Mouse (Mus musculus) kidney, postnatal 0 days (tissue): ENCODE results near the gene Topors. TPM values are rescaled to one million over a fixed set of nuclear protein-coding genes. Genes with fewer than 3 reads are reported as not detected.

Source experiments
- ATAC-seq: fragments of 200-750 bp; cut with Nextera tagmentation; replicated peaks from 2 replicates; pipeline ENCODE4 v1.8.0; 2017; ENCODE audit warnings: low read depth, moderate number of reproducible peaks, moderate TSS enrichment, moderate library complexity; ENCODE audit not compliant: low FRiP score
- DNase-seq: peaks from one replicate; pipeline ENCODE4 v3.0.0-alpha.2; 2016; ENCODE audit warnings: low spot score
- H3K27ac ChIP-seq: fragments of 300-500 bp; sonication (generic); 2 replicates; pipeline ENCODE4 v1.5.1; 2014; ENCODE audit warnings: mild to moderate bottlenecking
- H3K27me3 ChIP-seq: fragments of 300-500 bp; sonication (generic); 2 replicates; pipeline ENCODE4 v1.6.1; 2014; ENCODE audit warnings: low read length, mixed read lengths; ENCODE audit not compliant: insufficient read depth
- H3K36me3 ChIP-seq: fragments of 300-500 bp; sonication (generic); 2 replicates; pipeline ENCODE4 v1.6.1; 2014; ENCODE audit warnings: low read length, mixed read lengths; ENCODE audit not compliant: insufficient read depth
- H3K4me1 ChIP-seq: fragments of 300-500 bp; sonication (generic); replicated peaks from 2 replicates; pipeline ENCODE4 v1.6.1; 2014; ENCODE audit warnings: antibody characterized with exemption, low read length, mixed read lengths; ENCODE audit not compliant: insufficient read depth
- H3K4me2 ChIP-seq: fragments of 300-500 bp; sonication (generic); 2 replicates; pipeline ENCODE4 v1.6.1; 2014; ENCODE audit warnings: mild to moderate bottlenecking, low read length, moderate library complexity, mixed read lengths
- H3K4me3 ChIP-seq: fragments of 300-500 bp; sonication (generic); replicated peaks from 2 replicates; pipeline ENCODE4 v1.5.1; 2014; ENCODE audit warnings: low read depth, low read length
- H3K9ac ChIP-seq: fragments of 300-500 bp; sonication (generic); 2 replicates; pipeline ENCODE4 v1.6.1; 2014; ENCODE audit warnings: low read depth, low read length
- H3K9me3 ChIP-seq: fragments of 300-500 bp; sonication (generic); replicated peaks from 2 replicates; pipeline ENCODE4 v1.6.1; 2016; ENCODE audit warnings: low read length, inconsistent platforms, mixed read lengths
- CTCF ChIP-seq: IDR thresholded peaks from 2 replicates; pipeline ENCODE4 v1.5.1; 2016; ENCODE audit warnings: antibody characterized with exemption, low read depth, mild to moderate bottlenecking, moderate library complexity
- WGBS: fragments of 180-500 bp; shearing (Covaris S2); extraction: QIAGEN DNeasy Blood & Tissue Kit; methylation state at CpG from one replicate; pipeline ENCODE4 v1.1.7; 2014; 5-methylcytosine and 5-hydroxymethylcytosine counted together
- polyA plus RNA-seq: library from polyadenylated mRNA; unstranded; fragments of >200 nt; fragmentation: Nextera tagmentation; extraction: Ambion mirVana; gene quantifications from 2 replicates; pipeline ENCODE4 v1.2.1, GENCODE M21; 2015

Topors gene
- polyA plus RNA-seq, 1 experiment from 2014 or later, result 30.8 TPM

DNA sequence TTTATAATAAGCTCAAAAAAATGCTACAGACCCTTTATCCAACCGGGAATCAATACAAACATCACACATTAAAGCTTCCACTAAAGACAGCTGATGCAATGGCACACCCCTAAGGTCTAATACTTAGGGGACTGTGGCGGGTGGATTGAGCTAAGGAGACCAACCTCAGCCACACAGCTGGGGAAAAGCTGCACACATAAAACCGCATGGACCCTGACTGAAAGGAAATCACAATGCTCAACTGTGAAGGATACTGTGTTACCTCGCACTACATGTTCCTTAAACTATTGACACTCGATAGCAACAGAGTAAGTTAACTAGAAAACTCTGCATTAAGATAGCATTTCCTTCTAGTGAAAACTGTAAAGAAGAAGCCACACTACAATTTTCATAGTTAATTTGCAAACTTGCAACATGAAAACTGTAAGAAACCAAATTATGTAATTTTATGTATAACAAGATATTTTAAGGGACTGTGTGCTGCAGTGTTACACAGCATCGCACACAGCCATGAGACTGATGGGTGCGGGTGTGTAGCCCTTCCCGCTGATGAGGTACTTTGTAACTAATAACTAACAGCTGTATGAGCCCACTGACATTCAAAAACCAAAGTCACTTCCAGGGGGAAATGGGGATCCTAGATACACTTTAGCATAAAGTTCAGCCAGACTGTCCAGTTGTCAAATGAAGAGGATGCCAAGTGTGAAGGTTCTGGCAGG is 15.1 kb downstream of the Topors start:
- H3K4me2 ChIP-seq, result no peak overlapping the region
- DNase-seq (no peak), ATAC-seq (no peak)

DNA sequence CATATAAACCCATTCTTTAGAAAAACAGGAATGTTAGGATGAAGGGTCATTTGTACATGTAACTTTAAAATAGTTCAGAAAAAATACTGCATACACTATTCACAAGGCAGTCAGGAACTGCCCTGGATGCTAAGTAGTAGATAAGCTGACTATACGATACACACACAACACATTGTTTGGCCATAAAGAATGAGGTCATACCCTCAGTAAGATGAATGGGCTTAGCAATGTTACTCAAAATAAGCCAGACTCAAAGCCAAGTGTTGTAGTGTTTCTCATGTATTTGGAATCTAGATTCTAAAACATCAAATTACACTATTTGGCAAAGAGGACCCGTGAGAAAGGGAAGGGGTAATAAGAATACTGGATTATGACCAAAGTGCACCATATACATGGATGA is 15.9 kb downstream of the Topors start:
- H3K9ac ChIP-seq, result no peak overlapping the region
- 64% methylated on average over 2 of the region's 2 CpGs for WGBS
- no peaks in the 10 kb centered on the region for H3K9me3 ChIP-seq
- H3K4me3 ChIP-seq, result no peak overlapping the region
- no peaks in the 10 kb centered on the region for H3K27me3 ChIP-seq
- no peak overlapping the region for H3K4me2 ChIP-seq
- DNase-seq (no peak), ATAC-seq (no peak)
- no peaks in the 10 kb centered on the region for H3K36me3 ChIP-seq
- H3K4me1 ChIP-seq, result no peaks in the 10 kb centered on the region
- H3K27ac ChIP-seq, result no peak overlapping the region
- TF ChIP-seq CTCF, result no peak

More for the DNA sequence above, 15.1 kb downstream of the Topors start:
- WGBS, result 84% methylated on average over 8 of the region's 8 CpGs
- Histone ChIP-seq H3K9me3 (no peaks in the 10 kb centered on the region), H3K27ac (no peak overlapping the region), H3K4me3 (no peak overlapping the region), H3K4me1 (no peaks in the 10 kb centered on the region), H3K27me3 (no peaks in the 10 kb centered on the region), H3K9ac (no peak overlapping the region), H3K36me3 (peaks cover 5% of the 10 kb centered on the region; the same call in 1 of the 2 replicates)
- no peak for TF ChIP-seq CTCF

DNA sequence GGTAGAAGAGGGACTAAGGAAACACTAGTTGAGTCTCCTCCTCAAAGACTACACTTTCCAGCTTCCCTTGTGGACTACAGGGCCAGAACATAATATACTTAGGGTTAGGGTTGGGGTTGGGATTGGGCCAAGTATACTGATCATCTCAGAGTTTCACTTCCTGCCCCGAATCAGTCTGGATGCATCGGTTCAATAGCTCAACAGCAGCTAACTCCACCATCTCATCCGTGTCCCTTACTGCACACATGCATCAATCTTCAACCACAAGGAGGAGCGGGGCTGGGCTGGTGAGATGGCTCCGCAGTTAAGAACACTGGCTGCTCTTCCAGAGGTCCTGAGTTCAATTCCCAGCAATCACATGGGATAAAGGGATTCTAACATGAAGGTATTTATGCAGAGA is 18.7 kb downstream of the Topors start:
- Histone ChIP-seq H3K36me3 (no peaks in the 10 kb centered on the region), H3K9me3 (no peaks in the 10 kb centered on the region), H3K4me2 (no peak overlapping the region), H3K27ac (no peak overlapping the region), H3K4me3 (no peak overlapping the region), H3K4me1 (no peaks in the 10 kb centered on the region), H3K27me3 (no peaks in the 10 kb centered on the region), H3K9ac (no peak overlapping the region)
- 90% methylated on average over 5 of the region's 5 CpGs for WGBS
- DNase-seq, result no peak
- no peak for ATAC-seq
- TF ChIP-seq CTCF, result no peak

DNA sequence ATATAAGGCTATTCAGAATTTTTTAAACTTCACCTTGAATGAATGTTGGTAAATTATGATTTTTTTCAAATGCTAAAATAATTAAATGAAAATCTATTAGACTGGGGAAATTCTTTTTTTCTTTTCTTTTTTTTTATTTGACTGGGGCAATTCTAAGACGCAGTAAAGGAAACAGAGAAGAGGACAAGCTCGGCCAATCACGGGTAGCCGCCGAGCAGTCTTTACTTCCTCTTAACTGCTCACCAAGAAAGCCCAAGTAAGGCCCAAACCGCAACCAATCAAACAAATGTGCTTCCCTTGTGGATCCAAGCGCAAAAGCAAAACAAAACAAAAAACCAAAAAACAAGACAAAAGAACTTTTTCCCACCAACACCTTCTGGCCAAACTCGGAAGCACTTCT is 25.6 kb downstream of the Topors start:
- DNase-seq (no peak), ATAC-seq (no peak)
- Histone ChIP-seq H3K4me3 (no peak overlapping the region), H3K4me1 (no peaks in the 10 kb centered on the region), H3K36me3 (no peaks in the 10 kb centered on the region), H3K9ac (no peak overlapping the region), H3K4me2 (no peak overlapping the region), H3K27ac (no peak overlapping the region), H3K9me3 (no peaks in the 10 kb centered on the region), H3K27me3 (no peaks in the 10 kb centered on the region)
- no peak for TF ChIP-seq CTCF
- WGBS, result 80% methylated on average over 8 of the region's 8 CpGs

DNA sequence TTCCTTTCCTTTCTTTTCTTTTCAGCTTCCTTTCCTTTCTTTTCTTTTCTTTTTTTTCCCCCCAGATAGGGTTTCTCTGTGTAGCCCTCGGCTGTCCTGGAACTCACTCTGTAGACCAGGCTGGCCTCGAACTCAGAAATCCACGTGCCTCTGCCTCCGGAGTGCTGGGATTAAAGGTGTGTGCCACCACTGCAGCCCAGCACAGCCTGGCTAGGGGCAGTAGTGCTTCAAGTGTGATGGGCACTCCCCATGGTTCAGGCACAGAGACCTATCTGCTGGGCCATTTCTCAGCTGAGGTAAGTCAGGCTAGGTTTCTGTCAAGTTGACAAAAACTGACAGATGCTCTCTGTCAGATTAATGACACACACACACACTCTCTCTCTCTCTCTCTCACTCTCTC is 26.6 kb downstream of the Topors start:
- peaks cover 6% of the 10 kb centered on the region; the same call in 1 of the 2 replicates for H3K4me1 ChIP-seq
- H3K9ac ChIP-seq, result no peak overlapping the region
- no peaks in the 10 kb centered on the region for H3K27me3 ChIP-seq
- no peak overlapping the region for H3K27ac ChIP-seq
- no peak for ATAC-seq
- H3K9me3 ChIP-seq, result no peaks in the 10 kb centered on the region
- no peak for DNase-seq
- no peak overlapping the region for H3K4me2 ChIP-seq
- no peaks in the 10 kb centered on the region for H3K36me3 ChIP-seq
- WGBS, result 78% methylated on average over 4 of the region's 4 CpGs
- TF ChIP-seq CTCF, result no peak
- no peak overlapping the region for H3K4me3 ChIP-seq

DNA sequence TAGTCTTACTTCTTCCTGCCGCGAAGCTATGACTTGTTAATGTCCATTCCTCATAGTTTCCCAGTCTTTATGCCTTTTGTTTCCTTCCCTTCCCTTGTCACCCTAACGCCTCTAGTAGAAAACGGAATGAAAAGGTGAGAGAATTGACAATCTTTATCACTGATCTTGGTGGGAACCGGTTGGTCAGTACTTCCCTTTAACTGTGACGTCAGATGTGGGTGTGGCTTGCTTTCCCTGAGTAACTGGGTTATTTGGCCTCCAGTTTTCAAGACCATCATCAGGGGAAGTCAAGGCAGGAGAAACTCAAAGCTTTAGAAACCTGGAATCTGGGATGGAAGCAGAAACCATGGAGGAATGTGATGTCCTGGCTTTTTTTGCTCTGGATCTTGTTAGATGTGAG is 27.7 kb downstream of the Topors start:
- no peaks in the 10 kb centered on the region for H3K36me3 ChIP-seq
- DNase-seq, result no peak
- TF ChIP-seq CTCF, result no peak
- WGBS, result 57% methylated on average over 6 of the region's 6 CpGs
- H3K9ac ChIP-seq, result no peak overlapping the region
- ATAC-seq, result no peak
- H3K4me2 ChIP-seq, result no peak overlapping the region
- H3K4me3 ChIP-seq, result no peak overlapping the region
- no peak overlapping the region for H3K27ac ChIP-seq
- no peaks in the 10 kb centered on the region for H3K9me3 ChIP-seq
- H3K4me1 ChIP-seq, result peaks cover 6% of the 10 kb centered on the region; the same call in 1 of the 2 replicates
- H3K27me3 ChIP-seq, result no peaks in the 10 kb centered on the region
